Mouse (Mus musculus): ENCODE measurements around the gene Cd200r4.

- no peak for TF ChIP-seq HCFC1 (IDR thresholded peaks at IDR 0.05; ENCODE audit: borderline replicate concordance, insufficient read depth, low read length)
- TF ChIP-seq ZNF384 (IDR thresholded peaks at IDR 0.05; ENCODE audit: low read depth, low read length), result no peak
Measured at GRCm38 (mm10) chr16:44820545-44820944, 9.0 kb downstream of the Cd200r4 start.

All from ES-E14 (cell line).